Mouse (Mus musculus): ENCODE results near the gene Rtp1. TPM values are rescaled to one million over a fixed set of nuclear protein-coding genes. Genes with fewer than 3 reads are reported as not detected.

Rtp1 gene
- total RNA-seq, 2 experiments from 2014 or later, result not detected

DNA sequence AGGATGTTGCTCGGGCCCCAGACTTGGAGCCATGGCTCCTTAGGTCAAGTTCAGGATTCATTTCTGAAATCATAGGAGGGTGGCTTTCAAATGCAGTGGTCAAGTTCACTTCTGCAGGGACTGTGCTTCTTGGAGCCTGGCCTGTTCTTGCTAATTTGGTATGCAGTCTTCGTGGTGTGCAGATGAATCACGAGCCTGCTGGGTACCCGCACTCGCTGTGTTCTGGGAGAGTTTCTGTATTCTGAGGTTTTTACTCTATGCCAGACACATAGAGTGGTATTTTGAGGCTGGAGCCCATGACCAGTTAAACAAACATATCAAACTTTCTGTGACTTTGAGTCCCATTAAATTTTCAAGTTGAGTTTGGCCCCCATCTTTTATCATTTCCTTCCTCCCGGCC, 25.4 kb downstream of the Rtp1 start:
- DNase-seq (ENCODE audit: low spot score in 2 of 2), result no peak

DNA sequence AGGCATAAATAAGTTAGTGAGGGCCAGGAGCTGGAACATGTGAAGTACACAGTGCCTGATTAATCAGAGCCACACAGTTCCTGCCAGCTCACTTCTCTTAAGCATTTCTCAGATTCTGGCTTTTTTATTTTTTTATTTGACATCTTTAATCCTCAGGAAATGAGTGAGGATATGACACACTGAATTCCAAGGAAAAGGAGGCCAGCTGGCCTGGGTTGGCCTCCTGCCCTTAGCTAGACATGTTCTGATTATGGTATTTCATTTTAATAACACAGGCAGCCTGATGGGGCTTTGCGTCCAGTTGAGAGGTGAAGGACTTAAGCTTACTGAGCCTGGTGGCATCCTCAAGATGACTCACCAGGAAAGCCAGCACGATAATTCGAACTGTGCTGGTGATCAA, 27.6 kb downstream of the Rtp1 start:
- no peak for DNase-seq (ENCODE audit: low spot score in 2 of 2)

DNA sequence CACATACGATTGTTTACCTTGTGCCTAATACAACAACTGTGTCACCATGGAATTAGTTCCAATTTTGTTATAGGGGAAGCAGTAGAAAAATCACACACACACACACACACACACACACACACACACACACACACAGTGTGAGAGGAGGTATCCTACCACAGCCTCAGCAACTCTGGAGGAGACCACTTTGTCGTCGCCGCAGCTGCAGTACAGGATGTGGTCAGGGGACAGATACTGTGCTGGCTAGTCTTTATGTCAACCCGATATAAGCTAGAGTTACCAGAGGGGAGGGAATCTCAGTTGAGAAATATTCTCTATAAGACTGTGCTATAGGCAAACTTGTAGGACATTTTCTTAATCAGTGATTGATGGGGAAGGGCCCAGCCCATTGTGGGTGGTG, 28.4 kb downstream of the Rtp1 start:
- DNase-seq (ENCODE audit: low spot score in 2 of 2), result no peak

DNA sequence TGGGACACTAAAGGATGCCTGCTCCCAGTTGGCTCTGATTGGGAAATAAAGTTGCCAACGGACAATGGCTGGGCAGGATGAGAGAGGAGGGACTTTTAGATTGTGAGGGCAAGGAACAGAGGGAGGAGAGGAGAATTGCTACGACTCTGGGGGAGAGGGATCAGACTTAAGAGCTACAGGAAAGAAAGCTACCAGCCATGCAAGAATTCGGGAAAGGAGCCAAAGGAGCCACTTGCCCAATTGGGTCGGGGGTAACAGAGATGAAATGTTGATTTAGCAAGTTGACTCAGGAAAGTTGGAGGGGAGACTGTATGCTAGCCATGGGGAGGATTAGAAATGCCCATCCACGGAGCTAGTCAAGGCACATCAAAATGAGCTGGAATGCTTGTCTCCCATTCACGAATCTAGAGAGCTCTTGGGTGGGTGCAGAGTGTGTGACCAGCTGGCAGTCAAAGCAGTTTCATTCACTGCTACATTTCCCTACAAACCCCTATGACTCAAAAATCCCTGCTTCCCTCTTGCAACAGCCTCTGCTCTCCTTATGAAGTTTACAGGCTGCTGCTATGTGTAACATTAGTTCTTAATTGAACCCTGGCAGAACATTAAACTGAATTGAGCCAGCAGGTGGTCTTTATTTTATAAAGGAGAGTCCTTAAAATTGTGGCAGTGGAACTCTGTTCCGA, 30.1 kb downstream of the Rtp1 start:
- no peak for DNase-seq (ENCODE audit: low spot score in 2 of 2)

DNA sequence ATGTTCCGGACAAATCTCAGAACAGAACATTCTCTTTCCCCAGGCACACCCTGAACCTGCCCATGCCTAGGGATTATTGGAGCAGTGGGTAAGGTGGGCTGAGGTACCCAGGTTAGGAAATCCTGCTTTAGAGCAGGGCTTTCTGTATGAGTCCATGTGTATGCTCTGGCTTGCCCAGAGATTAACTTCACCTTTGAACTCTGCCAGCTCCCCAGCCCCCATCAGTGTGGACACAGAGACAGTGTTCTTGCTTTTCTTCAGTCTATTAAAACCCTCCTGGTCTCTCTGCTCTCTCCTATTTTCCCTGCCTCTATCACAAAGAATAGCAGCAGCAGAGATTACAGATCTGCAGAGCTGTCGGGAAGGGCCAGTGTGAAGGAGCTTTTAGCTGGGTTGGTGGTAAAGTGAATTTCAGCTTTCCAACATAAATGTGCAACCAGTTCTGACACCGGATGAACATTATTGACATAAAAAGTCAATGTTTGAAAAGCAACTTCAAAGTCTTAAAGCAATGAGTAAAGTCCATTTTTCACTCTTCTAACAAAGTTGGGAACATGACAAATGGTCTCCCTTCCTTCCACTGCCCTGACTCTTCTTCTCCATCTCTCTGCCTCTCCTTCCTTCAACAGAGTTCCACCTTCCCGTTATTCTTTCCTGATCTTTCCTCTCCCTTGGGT, 34.9 kb downstream of the Rtp1 start:
- no peak for DNase-seq (ENCODE audit: low spot score in 2 of 2)

DNA sequence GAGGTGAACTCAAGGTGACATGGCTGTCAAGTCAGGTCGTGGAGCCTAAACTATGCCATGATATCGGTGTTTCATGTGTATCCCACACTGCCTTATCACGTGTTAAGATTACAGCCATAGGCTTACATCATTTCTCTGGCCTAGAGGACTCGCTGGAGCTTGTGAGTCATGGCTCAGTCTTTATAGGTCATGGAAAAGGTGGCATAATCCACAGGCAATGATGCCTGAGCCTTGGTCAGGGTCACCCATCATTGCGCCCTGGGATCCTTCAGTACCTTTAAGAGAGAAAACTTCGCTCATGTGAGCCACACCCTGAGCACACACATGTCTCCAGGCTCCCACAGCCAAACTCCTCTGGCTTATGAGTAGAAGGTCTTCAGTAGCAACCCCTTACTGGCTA, 42.6 kb downstream of the Rtp1 start:
- no peak for DNase-seq (ENCODE audit: low spot score in 2 of 2)

DNA sequence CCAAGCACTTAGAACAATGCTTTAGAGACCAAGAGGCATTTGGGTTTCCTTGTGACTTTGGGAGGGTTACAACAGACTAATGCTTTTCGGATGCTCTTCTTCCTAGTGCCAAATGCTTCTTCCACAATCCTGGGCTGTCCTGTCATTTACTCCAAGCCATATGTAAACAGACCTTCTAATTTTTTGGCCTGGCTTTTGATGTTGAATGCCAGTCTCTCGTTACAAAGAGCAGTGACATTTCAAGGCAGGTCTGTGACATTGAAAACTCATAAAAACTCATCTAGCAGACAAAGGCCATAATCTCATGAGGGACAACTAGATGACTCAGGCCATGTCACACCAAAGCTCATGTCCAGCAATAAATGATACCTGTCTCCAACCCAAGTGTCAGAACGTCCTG, 43.1 kb downstream of the Rtp1 start:
- no peak for DNase-seq (ENCODE audit: low spot score in 2 of 2)

DNA sequence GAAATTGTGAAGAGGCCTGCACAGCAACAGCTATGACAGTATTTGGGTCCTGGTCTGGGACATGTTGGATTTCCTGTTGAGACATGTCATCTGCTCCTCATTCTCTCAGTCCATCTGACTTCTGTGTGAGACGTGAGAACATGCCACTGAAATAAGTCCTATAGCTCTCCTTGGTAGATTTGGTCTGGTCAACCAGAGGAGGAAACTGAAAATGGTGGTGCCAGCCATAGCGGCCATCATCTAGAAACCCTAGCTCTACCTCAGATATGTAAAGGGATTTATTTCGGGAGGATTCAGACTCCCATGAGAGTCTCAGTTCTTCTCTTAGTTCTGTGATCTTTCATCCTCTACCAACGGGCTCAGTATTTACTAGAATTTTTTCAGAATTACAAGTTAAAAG, 46.7 kb downstream of the Rtp1 start:
- DNase-seq (ENCODE audit: low spot score in 2 of 2), result no peak

DNA sequence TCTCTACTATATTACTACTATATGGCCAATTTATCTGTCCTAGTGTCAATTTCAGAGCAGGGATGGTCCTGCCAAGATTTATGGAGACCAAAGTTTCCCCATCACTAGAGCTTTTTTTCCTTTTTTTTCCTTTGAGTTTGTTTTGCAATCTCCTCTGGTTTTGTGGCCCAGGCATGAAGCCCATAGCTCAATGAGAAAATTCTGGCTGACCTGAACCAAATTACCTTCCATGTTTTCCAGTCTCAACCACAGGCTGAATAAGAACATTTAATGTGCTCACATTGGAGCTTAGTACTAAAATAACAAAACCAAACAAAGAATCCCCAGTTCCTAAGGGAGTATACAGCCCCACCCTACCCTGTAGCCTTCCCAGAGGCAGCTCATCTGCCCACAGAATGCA, 47.7 kb downstream of the Rtp1 start:
- no peak for DNase-seq (ENCODE audit: low spot score in 2 of 2)

DNA sequence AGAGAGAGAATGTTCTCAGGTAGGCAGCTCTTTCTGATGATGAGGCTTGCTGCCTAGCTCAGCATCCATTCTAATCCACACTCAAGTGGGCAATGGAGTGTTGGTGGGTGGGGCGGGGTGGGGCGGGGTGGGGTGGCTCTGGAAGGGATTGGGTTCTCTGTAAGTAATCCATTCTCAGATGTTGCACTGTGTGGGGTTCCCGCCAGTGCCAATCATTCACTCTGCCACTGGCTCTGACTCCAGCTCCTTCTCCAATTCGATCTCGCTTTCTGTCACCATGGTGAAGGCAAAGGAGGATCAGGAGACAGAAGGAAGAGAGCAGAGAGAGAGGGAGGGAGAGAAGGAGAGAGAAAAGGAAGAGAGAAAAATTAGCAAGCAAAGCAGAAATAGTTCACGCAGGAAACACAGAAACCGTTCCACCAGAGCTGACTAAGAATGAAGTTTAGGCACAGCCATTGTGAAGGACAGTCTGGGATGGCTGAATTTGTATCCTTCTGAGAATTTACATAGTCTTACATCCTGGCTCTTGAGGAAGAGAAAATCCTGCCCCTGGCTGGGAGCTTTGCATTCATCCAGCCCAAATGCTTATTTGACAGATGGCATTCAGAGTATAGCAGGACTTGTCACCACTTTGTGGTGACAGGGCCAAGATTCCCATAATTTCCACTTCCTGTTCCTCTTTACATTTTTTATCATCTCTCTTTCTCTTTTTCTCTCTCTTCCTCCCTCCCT, 51.1 kb downstream of the Rtp1 start:
- DNase-seq (ENCODE audit: low spot score in 2 of 2), result no peak

DNA sequence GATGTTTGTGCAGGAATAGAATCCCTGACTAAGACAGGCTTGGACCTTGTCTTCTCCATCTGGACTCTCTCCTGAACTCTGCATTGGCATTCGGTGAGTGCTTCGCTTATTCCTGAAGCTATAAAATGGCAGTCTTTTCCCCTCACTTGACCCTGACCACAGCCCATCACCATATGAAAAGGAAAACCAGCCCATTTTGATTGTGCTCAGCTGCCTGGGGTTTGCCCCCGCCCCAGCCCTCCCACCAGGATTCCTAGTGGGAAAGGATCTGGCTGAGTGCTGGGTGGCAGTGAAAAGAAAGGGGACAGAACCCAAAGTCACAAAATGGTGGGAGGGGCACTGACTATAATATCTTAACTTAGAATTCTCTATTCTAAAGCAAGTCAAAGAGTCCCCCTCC, 53.3 kb downstream of the Rtp1 start:
- no peak for DNase-seq (ENCODE audit: low spot score in 2 of 2)

DNA sequence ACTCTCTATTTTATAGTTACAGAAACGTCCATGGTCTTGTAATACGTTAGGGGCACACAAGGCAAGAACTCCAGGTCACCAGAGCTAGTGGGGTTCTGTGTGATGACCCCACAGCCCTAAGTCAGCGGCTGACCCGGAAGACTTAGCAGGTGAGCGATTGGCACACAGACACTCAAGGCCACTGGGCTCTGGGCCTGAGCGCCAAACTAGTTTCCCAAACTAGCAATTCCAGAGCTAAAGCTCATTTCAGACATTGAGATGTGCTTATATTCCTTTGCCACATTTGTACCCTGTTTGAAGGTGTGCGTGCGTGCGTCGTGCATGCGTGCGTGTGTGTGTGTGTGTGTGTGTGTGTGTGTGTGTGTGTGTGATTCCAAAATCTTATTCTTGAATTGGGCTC, 53.9 kb downstream of the Rtp1 start:
- DNase-seq (ENCODE audit: low spot score in 2 of 2), result no peak

DNA sequence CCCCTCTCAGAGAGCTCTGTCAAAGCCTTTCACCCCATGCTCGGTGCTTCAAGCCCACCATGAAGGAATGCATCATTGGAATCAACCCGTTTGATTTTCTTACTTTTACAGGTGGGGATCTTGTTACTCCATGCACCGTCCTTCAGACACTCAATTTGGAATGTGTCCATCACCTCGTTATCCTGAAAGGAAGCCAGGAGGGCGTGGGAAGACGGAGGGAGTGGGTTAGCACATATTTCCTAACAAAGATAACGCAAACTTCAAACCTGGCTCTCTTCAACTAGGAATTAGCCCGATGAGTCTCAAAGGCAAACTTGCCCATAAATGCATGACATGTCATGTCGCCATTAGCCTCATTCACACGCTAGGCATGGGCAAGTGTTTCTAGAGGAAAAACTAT, 54.4 kb downstream of the Rtp1 start:
- no peak for DNase-seq (ENCODE audit: low spot score in 2 of 2)

Other genes with a start within 250 kb of the Rtp1 start
- gene St6gal1, start 204.4 kb upstream of the Rtp1 start, total RNA-seq (2021), result 10 to 100 TPM; 46.6 to 56.3 TPM
- 1 to 10 TPM; 8.3 to 9.4 TPM for gene Rtp4, start 91.2 kb downstream of the Rtp1 start, total RNA-seq (2021)
- gene Masp1, start 91.7 kb downstream of the Rtp1 start, total RNA-seq (2021), result 10 to 100 TPM; 76.5 to 89.9 TPM

All from adrenal gland, postnatal 4 days (tissue).